Mouse (Mus musculus) spleen, adult 18-20 months (tissue): Measurements from ENCODE around the gene Nup188.

ENCODE experiments used
- DNase-seq, 2 experiments: peaks; one replicate each; pipeline ENCODE4 v3.0.0; 2022; ENCODE audit warnings: mixed read lengths in 2 of 2

Nup188 gene

GRCm38 (mm10) chr2:30287027-30287373, 803 bp downstream of the Nup188 start:
- DNase-seq = no peak

- DNase-seq = no peak
Measured at GRCm38 (mm10) chr2:30299525-30299924, 13.3 kb downstream of the Nup188 start.

- no peak for DNase-seq
Measured at GRCm38 (mm10) chr2:30299966-30300365, 13.8 kb downstream of the Nup188 start.

- no peak for DNase-seq
Measured at GRCm38 (mm10) chr2:30306087-30306486, 19.9 kb downstream of the Nup188 start.

GRCm38 (mm10) chr2:30309351-30309750, 23.2 kb downstream of the Nup188 start:
- DNase-seq = no peak

GRCm38 (mm10) chr2:30311481-30311880, 25.3 kb downstream of the Nup188 start:
- no peak for DNase-seq

GRCm38 (mm10) chr2:30316136-30316535, 29.9 kb downstream of the Nup188 start:
- DNase-seq = no peak

GRCm38 (mm10) chr2:30316955-30317354, 30.8 kb downstream of the Nup188 start:
- DNase-seq = no peak

- DNase-seq = no peak
Measured at GRCm38 (mm10) chr2:30319260-30319659, 33.1 kb downstream of the Nup188 start.

GRCm38 (mm10) chr2:30323111-30323510, 36.9 kb downstream of the Nup188 start:
- DNase-seq = no peak

GRCm38 (mm10) chr2:30325296-30325695, 39.1 kb downstream of the Nup188 start:
- DNase-seq = no peak

GRCm38 (mm10) chr2:30327276-30327675, 41.1 kb downstream of the Nup188 start:
- no peak for DNase-seq

- no peak for DNase-seq
Measured at GRCm38 (mm10) chr2:30328791-30329190, 42.6 kb downstream of the Nup188 start.

- DNase-seq = no peak
Measured at GRCm38 (mm10) chr2:30335324-30335723, 49.1 kb downstream of the Nup188 start.

GRCm38 (mm10) chr2:30336174-30336915, 50.1 kb downstream of the Nup188 start:
- no peak for DNase-seq

- DNase-seq = no peak
Measured at GRCm38 (mm10) chr2:30337179-30337578, 51.0 kb downstream of the Nup188 start.

- no peak for DNase-seq
Measured at GRCm38 (mm10) chr2:30342061-30342460, 55.9 kb downstream of the Nup188 start.

- DNase-seq = no peak
Measured at GRCm38 (mm10) chr2:30342544-30342943, 56.3 kb downstream of the Nup188 start.

- DNase-seq = no peak
Measured at GRCm38 (mm10) chr2:30343601-30344137, 57.5 kb downstream of the Nup188 start.

GRCm38 (mm10) chr2:30345971-30346676, 59.9 kb downstream of the Nup188 start:
- DNase-seq = no peak

- no peak for DNase-seq
Measured at GRCm38 (mm10) chr2:30349196-30349595, 63.0 kb downstream of the Nup188 start.

- no peak for DNase-seq
Measured at GRCm38 (mm10) chr2:30351149-30351548, 65.0 kb downstream of the Nup188 start.

- no peak for DNase-seq
Measured at GRCm38 (mm10) chr2:30355861-30356260, 69.7 kb downstream of the Nup188 start.

- DNase-seq = no peak
Measured at GRCm38 (mm10) chr2:30356266-30356665, 70.1 kb downstream of the Nup188 start.
